ENCODE assay signal across 17 mouse cellular contexts in genomic region chr9:49590261-49590660, GRCm38 (mm10).
DNase-seq lines count a peak whose midpoint lies in the region; ATAC-seq and TF ChIP-seq lines count a peak whose summit lies in the region.
"Had no signal": no experiment of that assay in that cellular context is flagged by ENCODE, and none has a peak within 500 bp of the region (broad histone marks: within the 10 kb centered on the region; RNA-seq: fewer than 3 reads in every experiment).

No protein-coding gene starts in this region.

- TF ChIP-seq POLR2A in lung, adult 2 months (IDR thresholded peaks at IDR 0.05; ENCODE audit: borderline replicate concordance, extremely low read depth, low read depth, low read length): no peak

- H3K9ac ChIP-seq in forebrain, embryonic 13.5 days: no peak overlapping the region
- no peak overlapping the region for H3K9ac ChIP-seq in forebrain, embryonic 14.5 days (ENCODE audit: low read length)
- no peak overlapping the region for H3K9ac ChIP-seq in lung, embryonic 14.5 days
- no peak overlapping the region for H3K9ac ChIP-seq in hindbrain, embryonic 15.5 days
- H3K9ac ChIP-seq: liver, embryonic 15.5 days; midbrain, embryonic 12.5 days had no signal

- no peak overlapping the region for H3K4me3 ChIP-seq in forebrain, embryonic 13.5 days
- H3K4me3 ChIP-seq in forebrain, embryonic 14.5 days (ENCODE audit: low read depth, low read length): no peak overlapping the region
- no peak overlapping the region for H3K4me3 ChIP-seq in lung, embryonic 14.5 days (ENCODE audit: low read depth, low read length)
- no peak overlapping the region for H3K4me3 ChIP-seq in lung, adult 2 months (replicated peaks; ENCODE audit: extremely low read depth, low read depth, low read length)
- H3K4me3 ChIP-seq in hindbrain, embryonic 15.5 days: no peak overlapping the region
- H3K4me3 ChIP-seq: liver, embryonic 15.5 days; midbrain, embryonic 12.5 days had no signal

- H3K9me3 ChIP-seq in forebrain, embryonic 13.5 days (replicated peaks): no peaks in the 10 kb centered on the region
- no peaks in the 10 kb centered on the region for H3K9me3 ChIP-seq in forebrain, embryonic 14.5 days (replicated peaks; ENCODE audit: control insufficient read depth, low read length)
- no peaks in the 10 kb centered on the region for H3K9me3 ChIP-seq in lung, embryonic 14.5 days (ENCODE audit: low read depth, low read length)
- H3K9me3 ChIP-seq in hindbrain, embryonic 15.5 days: no peaks in the 10 kb centered on the region
- H3K9me3 ChIP-seq: liver, embryonic 15.5 days; midbrain, embryonic 12.5 days had no signal

- H3K4me2 ChIP-seq in forebrain, embryonic 13.5 days: no peak overlapping the region
- H3K4me2 ChIP-seq in forebrain, embryonic 14.5 days (ENCODE audit: low read length): no peak overlapping the region
- H3K4me2 ChIP-seq in lung, embryonic 14.5 days: no peak overlapping the region
- H3K4me2 ChIP-seq in hindbrain, embryonic 15.5 days: no peak overlapping the region
- H3K4me2 ChIP-seq: liver, embryonic 15.5 days; midbrain, embryonic 12.5 days had no signal

- H3K36me3 ChIP-seq in forebrain, embryonic 13.5 days (ENCODE audit: poor library complexity, severe bottlenecking): no peaks in the 10 kb centered on the region
- H3K36me3 ChIP-seq in forebrain, embryonic 14.5 days (ENCODE audit: control insufficient read depth, insufficient read depth, low read length): no peaks in the 10 kb centered on the region
- no peaks in the 10 kb centered on the region for H3K36me3 ChIP-seq in lung, embryonic 14.5 days (ENCODE audit: insufficient read depth)
- no peaks in the 10 kb centered on the region for H3K36me3 ChIP-seq in hindbrain, embryonic 15.5 days
- H3K36me3 ChIP-seq: liver, embryonic 15.5 days; midbrain, embryonic 12.5 days had no signal

- H3K27ac ChIP-seq in forebrain, embryonic 13.5 days: peak overlapping the region; percentile 35; the same call in 1 of the 2 replicates
- H3K27ac ChIP-seq in forebrain, embryonic 14.5 days (ENCODE audit: low read depth, low read length): no peak overlapping the region
- no peak overlapping the region for H3K27ac ChIP-seq in lung, embryonic 14.5 days (ENCODE audit: low read depth)
- H3K27ac ChIP-seq in hindbrain, embryonic 15.5 days (replicated peaks): peak overlapping the region; percentile 3
- H3K27ac ChIP-seq: liver, embryonic 15.5 days; midbrain, embryonic 12.5 days had no signal

- 19% methylated on average over 4 of the region's 4 CpGs for WGBS in forebrain, embryonic 13.5 days
- WGBS in forebrain, embryonic 14.5 days: 9% methylated on average over 4 of the region's 4 CpGs
- 61% methylated on average over 4 of the region's 4 CpGs for WGBS in lung, embryonic 14.5 days
- WGBS in lung, adult 2 months: 62% methylated on average over 4 of the region's 4 CpGs
- 26% methylated on average over 4 of the region's 4 CpGs for WGBS in hindbrain, embryonic 15.5 days

- no peaks in the 10 kb centered on the region for H3K27me3 ChIP-seq in forebrain, embryonic 13.5 days
- no peaks in the 10 kb centered on the region for H3K27me3 ChIP-seq in forebrain, embryonic 14.5 days (replicated peaks; ENCODE audit: control insufficient read depth, insufficient read depth, low read length)
- no peaks in the 10 kb centered on the region for H3K27me3 ChIP-seq in lung, embryonic 14.5 days (ENCODE audit: insufficient read depth, low read length)
- no peaks in the 10 kb centered on the region for H3K27me3 ChIP-seq in hindbrain, embryonic 15.5 days
- H3K27me3 ChIP-seq: CH12.LX; liver, embryonic 15.5 days; midbrain, embryonic 12.5 days had no signal

- DNase-seq in forebrain, embryonic 14.5 days (ENCODE audit: low spot score): no peak
- peak; percentile 3 for DNase-seq in lung, embryonic 14.5 days
- DNase-seq in lung, adult 2 months: no peak
- peak; percentile 46 for DNase-seq in retina, embryonic 14.5 days (ENCODE audit: low spot score)
- DNase-seq in kidney, postnatal 25 days: no peak
- DNase-seq: adrenal gland, postnatal 14 days; cerebellum, adult 2 months; kidney, adult 8-10 months; kidney, postnatal 36 days; lung, postnatal 4 days had no signal

- no peak for ATAC-seq in forebrain, embryonic 13.5 days
- no peak for ATAC-seq in forebrain, embryonic 14.5 days
- no peak for ATAC-seq in lung, embryonic 14.5 days (ENCODE audit: insufficient read depth)
- ATAC-seq in hindbrain, embryonic 15.5 days (ENCODE audit: low FRiP score, low read depth): no peak
- ATAC-seq in activated CD4-positive, CD25-positive, alpha-beta regulatory T cell, adult 4 months: no peak
- ATAC-seq: inflammation-experienced regulatory T-cells, adult 6 months had no signal

- TF ChIP-seq CTCF in lung, embryonic 14.5 days (IDR thresholded peaks at IDR 0.05; ENCODE audit: low read depth): no peak
- no peak for TF ChIP-seq CTCF in lung, adult 2 months (IDR thresholded peaks at IDR 0.05; ENCODE audit: insufficient read depth, low read length)

- H3K4me1 ChIP-seq in forebrain, embryonic 13.5 days: peaks cover 56% of the 10 kb centered on the region
- peaks cover 41% of the 10 kb centered on the region for H3K4me1 ChIP-seq in forebrain, embryonic 14.5 days (ENCODE audit: control insufficient read depth, insufficient read depth, low read length)
- H3K4me1 ChIP-seq in lung, embryonic 14.5 days (ENCODE audit: insufficient read depth): peaks cover 13% of the 10 kb centered on the region
- H3K4me1 ChIP-seq in lung, adult 2 months (ENCODE audit: control insufficient read depth, insufficient read depth, low read length): no peaks in the 10 kb centered on the region
- H3K4me1 ChIP-seq in hindbrain, embryonic 15.5 days (replicated peaks): peaks cover 61% of the 10 kb centered on the region
- H3K4me1 ChIP-seq: liver, embryonic 15.5 days had no signal

Comparison
In these comparisons a context has a peak if more than half of its experiments do, and no peak if none do; other contexts are left out.
1. H3K27ac ChIP-seq: peak in forebrain, embryonic 13.5 days (single experiment) and hindbrain, embryonic 15.5 days (single experiment); none in forebrain, embryonic 14.5 days (single experiment) and lung, embryonic 14.5 days (single experiment).
2. DNase-seq: peak in lung, embryonic 14.5 days (single experiment) and retina, embryonic 14.5 days (single experiment); none in forebrain, embryonic 14.5 days (single experiment), lung, adult 2 months (single experiment) and kidney, postnatal 25 days (0 of 2).